Mouse (Mus musculus) CD4-positive, CD25-positive, alpha-beta regulatory T cell, adult 2 months (primary cell): Measurements from ENCODE around the gene Sytl3.

ENCODE experiments used
- DNase-seq: peaks from one replicate; pipeline ENCODE4 v3.0.0-alpha.2; 2012; ENCODE audit warnings: low read depth, low spot score

Sytl3 gene

DNA sequence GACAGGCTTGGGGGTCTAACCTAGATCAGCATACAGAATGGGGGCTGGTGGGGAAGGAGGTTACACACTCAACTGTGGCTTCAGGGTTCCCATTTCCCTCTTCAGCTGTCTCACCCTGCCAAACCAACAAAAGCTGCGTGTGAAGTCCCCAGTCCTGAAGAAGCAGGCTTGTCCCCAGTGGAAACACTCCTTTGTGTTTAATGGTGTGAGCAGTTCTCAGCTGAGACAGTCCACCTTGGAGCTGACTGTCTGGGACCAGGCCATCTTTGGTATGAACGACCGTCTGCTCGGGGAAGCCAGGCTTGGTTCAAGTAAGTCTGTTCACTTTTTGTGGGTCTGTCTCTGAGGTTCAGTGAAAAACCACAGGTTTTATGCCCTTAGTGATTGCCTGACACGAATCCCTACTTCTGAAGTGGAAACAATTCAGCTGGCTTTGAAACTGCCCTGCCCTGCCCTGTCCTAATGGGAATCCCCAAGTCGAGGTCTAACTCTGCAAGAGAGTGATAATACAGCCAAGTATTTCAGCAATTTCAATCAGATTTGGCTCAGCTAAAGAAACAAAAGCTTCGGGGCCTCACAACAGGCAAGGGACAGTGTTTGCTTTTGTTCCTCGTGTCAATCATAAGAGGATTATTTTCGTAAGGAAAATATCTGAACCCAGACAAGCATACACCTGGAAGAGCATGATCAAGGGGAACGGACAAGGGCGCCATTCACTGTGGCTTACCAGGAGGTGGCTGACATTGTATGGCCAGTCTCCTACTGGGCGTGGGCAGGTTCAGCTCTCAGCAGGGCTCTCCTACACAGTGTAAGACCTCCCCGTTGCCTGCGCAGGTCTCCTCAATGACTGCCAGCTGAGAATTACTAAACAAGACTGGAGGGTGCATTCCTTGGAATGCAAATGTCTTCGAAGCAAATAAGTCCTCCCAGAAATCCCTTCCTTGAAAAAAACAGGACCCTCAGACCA lies 77.7 kb downstream of the Sytl3 start:
- peak; percentile 14 for DNase-seq

DNA sequence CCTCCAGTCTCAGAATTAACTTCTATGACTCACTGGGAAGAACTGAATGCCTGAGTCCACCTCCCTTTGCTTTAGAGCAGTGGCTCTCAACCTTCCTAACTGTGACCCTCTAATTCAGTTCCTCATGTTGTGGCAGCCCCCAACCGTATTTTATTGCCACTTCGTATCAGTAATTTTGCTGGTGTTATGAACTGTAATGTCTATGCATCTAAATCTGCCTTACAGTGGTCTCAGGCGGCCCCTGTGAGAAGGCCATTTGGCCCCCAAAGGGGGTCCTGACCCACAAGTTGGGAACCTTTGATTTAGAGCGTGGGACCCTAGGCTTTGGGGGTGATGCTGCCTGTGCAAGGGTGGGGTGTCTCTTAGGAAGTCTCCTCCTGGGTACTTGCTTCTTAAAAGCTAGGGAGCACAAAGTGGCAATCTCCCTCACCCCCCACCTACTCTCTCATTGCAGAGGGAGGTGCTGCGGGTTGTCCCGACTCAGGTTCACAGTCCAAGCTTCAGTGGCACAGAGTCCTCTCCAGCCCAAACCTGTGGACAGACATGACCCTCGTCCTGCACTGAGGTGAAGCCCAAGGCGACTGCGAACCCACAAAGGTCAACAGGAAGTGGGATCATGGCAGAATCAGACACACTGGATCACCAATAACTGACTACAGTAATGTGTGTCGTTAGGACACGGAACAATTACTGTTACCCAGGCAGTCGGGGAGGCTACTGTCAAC lies 78.5 kb downstream of the Sytl3 start:
- DNase-seq: peak; percentile 7

DNA sequence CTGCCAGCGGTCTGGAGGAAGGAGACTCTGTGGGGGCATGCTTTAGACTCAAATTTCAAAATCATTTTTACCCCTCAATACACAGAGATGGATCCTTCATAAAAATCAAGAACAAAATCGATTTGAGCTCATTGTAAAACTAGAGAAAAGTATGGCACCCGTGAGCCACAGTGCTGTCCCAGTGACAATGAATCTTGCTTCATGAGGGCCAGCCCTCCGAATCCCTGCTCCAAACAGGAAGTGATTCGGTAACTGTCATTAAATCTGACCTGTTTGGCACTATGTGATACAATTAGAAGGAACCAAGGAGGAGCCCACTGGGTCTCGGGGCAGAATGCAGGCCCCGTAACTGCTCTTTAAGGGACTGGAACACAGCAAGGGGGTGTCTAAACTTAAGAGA lies 79.9 kb downstream of the Sytl3 start:
- no peak for DNase-seq

DNA sequence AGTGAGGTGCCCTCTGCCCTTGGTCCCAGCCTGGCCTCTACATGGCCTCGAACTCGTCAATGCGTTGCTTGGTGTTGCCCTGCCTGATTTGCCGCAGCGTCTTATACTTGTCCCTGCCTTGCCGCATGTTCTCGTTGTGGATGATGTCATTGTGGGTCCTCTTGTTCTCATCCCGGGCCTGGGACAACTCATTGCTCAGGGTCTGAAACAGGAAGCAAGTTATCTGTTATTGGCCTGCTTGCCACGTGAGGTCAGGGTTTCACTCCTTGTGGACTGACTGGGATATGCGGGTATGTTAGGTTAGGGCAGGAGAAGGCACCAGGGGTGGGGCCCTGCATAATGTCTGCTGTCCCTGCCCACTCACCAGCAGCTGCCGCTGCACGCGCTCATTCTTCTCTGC lies 80.4 kb downstream of the Sytl3 start:
- no peak for DNase-seq

DNA sequence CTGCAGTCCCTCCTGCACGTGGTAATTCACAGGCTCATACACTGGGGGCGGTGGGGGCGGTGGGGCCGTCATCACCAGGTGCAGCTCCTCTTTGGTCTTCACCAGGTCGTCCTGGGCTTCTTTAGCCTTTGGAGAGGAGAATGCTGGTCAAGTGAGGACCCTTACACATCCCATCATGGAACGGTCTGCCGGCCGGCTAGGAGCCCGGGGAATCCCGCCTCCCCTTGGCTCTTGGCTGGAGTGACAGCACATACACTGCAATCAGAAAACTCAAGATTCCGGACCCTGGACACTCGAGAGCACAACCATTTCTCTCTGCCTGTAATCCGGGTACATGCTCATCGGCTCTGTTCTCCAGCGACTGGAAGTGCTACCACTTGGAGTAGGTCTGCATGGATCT lies 80.9 kb downstream of the Sytl3 start:
- no peak for DNase-seq

DNA sequence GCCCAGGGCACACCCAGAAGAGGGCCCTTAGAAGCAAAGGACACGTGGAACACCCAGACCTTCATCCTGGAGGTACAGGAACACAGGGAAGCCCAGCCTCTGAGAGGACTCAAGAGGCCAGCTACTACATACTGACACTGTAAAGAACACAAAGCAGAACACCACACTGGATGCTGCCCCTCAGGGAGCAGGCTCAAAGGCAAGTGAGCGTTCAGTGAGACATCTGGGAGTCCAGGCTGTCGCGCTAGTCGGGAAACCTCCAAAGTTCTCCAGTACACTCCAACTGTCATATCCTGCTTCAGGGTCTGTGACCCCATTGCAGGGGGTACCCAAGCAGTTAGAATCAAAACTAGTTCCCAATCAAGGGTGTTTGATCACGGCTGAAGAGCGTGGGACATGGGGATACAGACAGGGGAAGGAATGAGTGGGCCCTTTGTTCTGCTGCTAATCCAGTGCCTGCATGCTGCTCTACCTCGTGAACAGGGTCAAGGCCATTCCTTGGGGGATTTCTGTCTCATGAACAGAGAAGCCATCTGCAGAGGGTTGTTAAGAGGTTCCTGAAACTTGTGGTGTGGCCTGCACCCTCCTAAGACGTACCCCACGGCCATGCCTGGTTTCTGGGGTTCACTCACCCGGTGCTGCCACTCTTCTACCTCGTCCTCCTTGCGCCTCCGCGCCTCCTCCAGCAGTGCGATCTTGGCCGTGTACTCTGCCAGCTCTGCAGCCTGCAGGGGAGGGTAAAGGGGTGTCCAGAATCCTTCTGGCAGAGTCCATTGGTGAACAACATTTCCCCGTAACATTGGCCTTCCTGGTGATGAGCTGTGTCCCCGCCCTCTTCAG lies 81.7 kb downstream of the Sytl3 start:
- no peak for DNase-seq

DNA sequence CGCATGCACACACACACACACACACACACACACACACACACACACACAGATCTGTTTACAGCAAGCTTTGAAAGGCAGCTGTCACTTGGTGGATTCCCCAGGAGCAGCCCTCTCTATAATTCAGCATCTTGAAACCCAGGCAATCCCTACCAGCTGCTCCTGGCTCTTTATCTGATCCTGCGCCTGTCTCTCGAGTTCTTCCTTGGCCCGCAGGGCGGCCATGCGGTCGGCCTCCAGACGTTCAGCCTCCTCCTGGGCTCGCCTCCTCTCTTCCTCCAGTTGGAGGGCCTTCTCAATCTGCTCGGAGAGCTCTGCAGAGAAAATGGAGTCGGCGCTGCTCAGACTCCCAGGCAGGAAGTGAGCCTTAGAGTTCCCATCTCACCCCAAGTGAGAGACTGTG lies 82.4 kb downstream of the Sytl3 start:
- no peak for DNase-seq

DNA sequence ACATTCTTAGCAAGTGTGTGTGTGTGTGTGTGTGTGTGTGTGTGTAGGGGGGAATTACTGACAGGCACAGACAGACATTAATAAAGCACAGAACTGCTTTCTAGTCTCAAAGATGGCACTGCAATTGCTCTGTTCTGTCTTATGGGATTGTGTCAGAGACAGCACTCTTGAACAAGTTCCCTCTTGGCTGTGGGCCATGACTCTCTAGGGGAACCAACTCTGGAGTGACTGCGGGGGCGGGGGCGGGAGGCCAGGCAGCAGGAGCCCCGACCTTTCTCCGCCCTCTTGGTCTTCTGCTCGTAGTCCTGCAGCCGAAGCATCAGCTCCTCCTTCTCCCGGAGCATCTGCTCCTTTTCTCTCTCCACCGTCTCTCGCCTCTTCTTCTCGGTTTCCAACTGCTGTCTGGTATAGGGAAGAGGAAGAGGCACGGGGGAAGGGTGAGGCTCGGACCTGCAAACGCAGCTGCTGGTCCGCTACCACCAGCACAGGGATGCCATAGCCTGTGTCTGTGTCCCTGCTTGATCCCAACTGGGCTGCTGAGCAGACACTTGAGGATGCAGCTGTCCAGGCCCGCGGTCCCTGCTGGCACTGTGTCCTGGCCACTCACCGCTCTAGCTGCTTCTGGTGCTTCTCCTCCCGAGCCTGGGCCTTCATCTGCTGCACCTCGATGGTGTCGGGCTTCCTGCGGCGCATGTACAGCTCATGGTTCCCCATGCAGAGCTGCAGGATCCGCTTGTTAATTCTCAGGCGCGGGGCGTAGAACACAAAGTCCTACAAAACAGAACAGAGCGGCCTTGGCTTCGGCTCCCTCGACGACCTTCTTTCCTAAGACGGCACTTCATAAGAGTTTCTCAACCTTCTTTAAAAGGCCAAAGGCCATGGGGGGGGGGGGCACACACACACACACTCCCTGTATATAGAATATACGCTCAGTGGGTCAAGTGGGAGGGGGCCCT lies 83.5 kb downstream of the Sytl3 start:
- no peak for DNase-seq

DNA sequence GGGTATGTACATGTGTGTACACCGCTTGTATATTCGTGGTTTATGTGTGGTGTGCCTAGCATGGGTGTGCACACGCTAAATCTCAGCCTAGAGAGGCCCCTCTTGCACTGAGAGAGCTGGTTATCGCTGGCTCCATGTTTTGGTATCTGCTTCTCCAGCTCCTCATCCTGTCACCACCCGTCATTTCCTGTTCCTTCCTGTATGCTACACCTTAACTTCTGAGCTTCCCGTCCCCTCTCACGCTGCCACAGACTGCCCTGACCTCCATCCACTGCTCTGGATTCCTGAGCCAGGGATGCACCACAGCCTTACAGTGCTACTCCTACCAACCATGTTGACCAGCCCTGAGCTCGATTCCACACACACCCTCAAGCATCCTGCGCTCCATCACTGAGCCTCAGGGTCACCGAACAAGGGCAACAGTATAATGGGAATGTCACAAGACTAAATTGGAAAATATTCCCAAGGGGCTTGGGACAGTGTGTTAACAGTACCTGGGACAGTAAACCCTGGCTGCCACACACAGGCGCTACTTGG lies 84.2 kb downstream of the Sytl3 start:
- peak; percentile 55 for DNase-seq

DNA sequence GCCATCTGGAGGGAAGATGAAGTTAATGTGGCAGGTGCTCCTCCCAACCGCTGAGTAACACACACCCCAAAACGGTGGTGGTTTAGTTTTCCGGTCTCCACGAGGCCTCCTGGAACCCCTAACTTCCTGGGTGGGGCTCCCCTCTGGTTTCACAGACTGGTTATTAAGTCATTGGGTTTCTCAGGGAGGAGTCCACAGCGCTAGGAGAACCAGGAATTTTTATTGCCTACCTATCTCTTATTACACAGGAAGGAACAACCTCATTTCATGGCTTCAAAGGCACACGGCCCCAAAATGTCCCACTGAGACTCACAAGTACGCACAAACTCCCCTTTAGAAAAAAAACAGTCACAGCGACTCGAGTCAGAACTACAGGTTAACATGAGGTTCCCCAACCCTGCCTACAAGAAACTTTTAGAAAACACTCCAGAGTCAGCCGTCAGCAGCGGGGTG lies 84.9 kb downstream of the Sytl3 start:
- DNase-seq: peak; percentile 80

DNA sequence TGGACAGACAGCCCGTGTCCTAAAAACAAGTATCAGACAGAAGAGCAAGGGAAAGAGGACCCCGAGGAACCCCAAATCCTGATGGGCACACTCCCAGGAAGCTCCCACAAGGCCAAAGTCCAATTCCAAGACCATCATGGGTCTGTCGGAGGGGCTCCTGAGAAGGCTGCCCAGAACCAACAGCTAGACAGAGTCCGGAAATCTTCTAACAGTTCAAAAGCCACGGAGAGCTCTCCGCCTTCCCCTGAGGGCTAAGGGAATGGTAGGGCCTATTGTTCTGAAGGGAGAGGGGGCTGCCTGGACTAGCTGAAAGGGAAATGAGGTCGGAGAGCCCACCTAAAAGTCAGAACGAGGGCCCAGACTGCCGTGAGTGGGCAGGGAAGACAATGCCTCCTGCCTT lies 85.5 kb downstream of the Sytl3 start:
- DNase-seq: no peak

DNA sequence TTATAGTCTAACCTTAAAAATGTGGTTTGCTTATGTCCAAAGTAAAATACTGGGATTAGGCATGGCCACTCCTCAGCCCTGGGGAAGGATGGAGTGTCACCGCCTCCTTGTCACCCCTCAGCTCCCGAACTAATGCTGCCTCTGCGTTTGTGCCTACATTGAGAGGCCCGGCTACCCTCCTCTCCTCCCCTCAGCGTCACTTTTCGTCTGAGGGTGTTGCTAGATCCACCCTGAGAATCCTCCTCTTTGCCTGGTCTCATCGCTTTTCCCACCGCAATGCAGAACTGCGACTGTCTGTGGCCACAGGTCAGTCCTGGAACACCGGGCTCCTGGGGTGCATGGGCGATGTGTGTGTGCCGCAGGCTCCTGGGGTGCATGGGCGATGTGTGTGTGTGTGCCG lies 86.0 kb downstream of the Sytl3 start:
- DNase-seq: no peak

DNA sequence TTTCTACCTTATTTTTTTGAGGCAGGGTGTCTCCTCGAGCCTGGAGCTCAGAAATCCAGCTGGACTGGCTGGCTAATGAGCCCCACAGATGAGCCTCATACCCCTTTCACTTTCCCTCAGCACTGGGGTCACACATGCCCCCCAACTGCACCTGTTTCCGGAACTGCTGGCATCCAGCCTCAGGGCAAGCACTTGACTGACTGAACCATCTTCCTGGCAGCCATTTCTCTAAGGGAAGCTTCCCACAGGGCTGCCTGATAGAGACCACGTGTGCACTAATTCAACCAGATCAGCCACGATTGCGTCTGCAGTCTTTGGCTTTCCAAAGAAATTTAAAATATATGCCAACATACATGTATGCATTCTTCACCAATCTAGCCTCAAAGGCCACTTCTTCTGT lies 86.6 kb downstream of the Sytl3 start:
- DNase-seq: no peak

DNA sequence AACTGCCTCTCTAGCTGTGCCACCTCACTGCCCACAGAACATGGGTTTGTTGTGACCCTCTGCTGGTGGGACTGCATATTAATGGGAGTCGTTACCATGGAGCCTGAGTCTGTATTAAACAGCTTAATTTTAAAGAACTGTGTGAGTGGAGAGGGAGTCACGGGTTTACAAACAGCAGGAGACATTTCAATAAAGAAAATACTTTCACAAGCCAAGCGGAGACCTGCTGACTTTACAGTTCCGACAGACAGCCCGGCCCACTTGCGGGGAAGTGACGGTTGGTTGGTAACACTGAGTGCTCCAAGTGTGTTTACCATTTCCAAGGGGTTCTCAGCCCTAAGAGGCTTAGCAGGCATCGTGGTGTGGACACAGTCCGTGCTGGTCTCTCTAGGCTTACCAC lies 87.1 kb downstream of the Sytl3 start:
- DNase-seq: peak; percentile 52

DNA sequence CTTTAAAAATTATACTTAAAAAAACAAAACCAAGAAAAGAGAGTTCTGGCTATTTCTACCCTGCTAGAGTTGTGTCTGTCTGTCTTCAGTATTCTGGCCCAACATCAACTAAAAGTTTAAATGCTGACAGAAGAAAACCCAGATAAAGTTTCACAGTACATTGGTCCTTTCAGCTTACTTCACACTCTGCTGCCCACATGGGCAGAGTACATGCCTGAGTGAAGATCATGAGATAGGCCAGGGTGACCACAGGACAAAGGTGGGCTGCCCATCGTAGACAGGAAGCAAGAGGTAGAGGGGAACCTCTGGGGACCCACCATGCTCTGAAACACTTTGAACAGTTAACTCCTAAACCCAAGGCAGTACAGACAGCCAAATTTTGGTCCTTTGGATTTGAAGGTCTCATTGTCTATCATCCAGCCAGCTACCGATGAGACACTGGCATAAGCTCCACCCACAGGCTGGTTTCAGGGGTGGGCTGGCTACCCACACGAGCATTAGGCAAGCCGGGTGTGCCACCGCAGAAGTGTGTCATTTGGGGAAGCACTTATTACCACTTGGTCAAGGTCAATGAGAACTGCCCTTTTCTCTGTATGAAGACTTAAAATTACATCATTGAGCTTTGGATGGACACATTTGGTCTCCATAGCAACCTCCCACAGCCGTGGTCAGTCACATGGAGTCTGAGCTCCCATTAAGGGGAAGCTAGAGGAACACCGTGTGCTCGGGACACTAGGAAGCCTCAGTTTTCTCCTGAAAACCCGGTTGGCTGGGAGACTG lies 87.7 kb downstream of the Sytl3 start:
- DNase-seq: no peak

DNA sequence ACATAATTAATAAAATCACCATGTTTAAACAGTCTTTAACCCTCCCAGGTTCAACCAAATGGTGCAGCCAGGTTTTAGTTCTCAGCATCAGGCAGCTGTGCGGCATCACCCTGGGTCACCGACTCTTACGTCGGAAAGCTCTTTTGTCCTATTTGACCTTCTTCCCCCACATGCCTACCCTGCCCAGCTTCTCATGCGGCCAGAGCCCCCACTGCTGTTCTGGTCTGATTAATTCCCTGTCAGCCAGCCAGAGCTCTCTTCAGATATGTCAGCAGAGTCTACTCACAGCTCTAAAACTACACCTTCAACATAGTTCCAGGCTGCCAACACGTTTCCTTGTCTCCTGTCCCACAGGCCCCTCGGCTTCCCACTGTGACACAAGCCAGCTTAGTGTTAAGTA lies 88.6 kb downstream of the Sytl3 start:
- DNase-seq: no peak

DNA sequence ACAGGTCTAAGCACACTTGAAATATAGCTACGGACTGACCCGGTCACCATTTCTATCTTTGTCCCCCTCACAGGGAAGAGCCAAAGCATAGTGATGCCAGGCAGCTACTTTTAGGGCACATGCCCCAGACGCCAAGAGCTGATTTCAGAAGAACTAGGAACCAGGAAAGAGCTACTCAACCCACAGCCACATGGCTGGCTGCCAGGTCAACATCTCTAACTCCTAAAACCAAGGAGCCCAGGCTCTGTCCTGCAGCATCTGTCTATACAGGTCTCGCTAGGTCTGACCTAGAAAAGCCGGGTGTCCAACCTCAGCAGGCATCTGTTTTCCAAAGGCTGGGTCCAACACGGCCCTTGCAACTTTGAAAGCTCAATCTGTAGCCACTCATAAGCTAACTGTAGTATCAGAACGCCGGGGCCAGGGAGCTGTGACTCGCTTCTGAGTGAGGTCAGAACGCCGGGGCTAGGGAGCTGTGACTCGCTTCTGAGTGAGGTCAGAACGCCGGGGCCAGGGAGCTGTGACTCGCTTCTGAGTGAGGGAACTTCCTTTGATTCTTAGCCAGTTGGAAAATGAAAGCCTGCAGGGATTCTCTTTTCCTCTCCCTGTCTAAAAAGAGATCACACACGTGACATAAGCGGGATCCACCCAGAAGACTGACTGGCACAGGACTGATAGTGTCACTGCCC lies 90.0 kb downstream of the Sytl3 start:
- DNase-seq: no peak

DNA sequence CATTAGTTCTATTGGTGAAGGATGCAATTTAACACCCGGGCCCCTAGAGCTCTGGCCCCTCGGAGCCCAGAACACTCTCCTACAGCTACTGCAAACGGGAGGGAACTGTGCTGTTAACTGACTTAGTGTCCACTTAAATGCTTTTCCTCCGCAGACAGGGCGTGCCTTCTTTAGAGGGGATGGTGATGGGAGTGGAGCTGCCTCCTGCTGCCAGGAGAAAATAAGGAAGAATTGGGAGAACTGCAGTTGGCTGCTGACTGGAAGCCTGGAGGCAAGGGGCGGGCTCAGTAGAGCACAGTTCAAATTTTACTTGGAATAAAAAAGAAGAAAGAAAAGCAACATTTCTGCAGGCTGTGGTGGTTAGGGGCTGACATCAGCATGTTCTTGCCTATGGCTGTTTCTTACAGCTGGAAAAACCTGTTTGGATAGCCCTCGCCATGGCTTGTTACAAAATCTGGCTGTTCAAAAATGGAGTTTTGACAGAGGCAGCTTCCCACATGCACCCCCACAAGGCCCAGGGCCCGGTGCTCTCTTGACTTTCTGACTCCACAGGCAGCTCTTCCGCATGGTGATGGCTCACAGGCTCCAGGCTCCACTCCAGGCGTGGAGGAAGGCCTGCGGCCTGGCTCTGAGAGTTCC lies 92.4 kb downstream of the Sytl3 start:
- no peak for DNase-seq

DNA sequence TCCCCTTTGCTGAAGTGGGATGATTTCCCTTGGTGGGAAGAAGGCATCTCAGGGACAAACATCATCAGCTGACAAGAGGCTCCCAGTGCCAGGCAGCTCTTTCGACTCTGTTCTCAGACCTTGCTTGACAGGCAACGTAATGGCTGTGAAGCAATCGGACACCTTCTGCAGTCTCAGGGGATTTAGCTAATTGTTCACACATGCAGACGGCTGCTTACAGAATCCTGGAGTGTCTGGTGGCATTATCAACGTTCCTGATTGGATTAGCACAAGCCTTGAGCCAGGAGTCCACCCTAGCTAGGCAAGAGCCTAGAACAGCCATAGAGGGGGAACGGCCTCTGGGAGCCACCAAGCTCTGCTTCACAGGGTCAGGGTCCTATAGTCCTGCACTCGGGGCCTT lies 93.5 kb downstream of the Sytl3 start:
- DNase-seq: no peak
